Mouse (Mus musculus) right cerebral cortex, postnatal 4 days (tissue): ENCODE measurements at regions not wholly inside any gene's neighbourhood (a gene's known extent, or its start where the extent isn't known, plus 50 kb on each side); places are given as distances from the start of the nearest gene placed in this dataset.

Experiments
- DNase-seq: peaks from one replicate; pipeline ENCODE4 v3.0.0-alpha.2; 2022

GRCm38 (mm10) chr10:110654070-110654469, 91.2 kb upstream of the E2f7 start:
- DNase-seq: no peak

- no peak for DNase-seq
Observed at GRCm38 (mm10) chr10:110658153-110658695, 87.0 kb upstream of the E2f7 start.

GRCm38 (mm10) chr10:110676503-110676902, 68.7 kb upstream of the E2f7 start:
- no peak for DNase-seq
